Mouse (Mus musculus) brain, embryonic 14.5 days (tissue): Measurements from ENCODE around the gene Efcab9.

Experiments
- CTCF ChIP-seq: fragments of 200-500 bp; IDR thresholded peaks from 2 replicates; pipeline ENCODE4 v1.5.1; 2012; ENCODE audit warnings: inconsistent platforms, mild to moderate bottlenecking, moderate library complexity, borderline replicate concordance; ENCODE audit not compliant: insufficient read depth, insufficient read length; ENCODE audit errors: extremely low read depth
- POLR2A ChIP-seq: fragments of 200-500 bp; IDR thresholded peaks from 2 replicates; pipeline ENCODE4 v1.6.1; 2012; ENCODE audit warnings: mild to moderate bottlenecking, inconsistent platforms, borderline replicate concordance; ENCODE audit not compliant: poor library complexity, insufficient read depth, insufficient read length, severe bottlenecking; ENCODE audit errors: extremely low read depth

DNA sequence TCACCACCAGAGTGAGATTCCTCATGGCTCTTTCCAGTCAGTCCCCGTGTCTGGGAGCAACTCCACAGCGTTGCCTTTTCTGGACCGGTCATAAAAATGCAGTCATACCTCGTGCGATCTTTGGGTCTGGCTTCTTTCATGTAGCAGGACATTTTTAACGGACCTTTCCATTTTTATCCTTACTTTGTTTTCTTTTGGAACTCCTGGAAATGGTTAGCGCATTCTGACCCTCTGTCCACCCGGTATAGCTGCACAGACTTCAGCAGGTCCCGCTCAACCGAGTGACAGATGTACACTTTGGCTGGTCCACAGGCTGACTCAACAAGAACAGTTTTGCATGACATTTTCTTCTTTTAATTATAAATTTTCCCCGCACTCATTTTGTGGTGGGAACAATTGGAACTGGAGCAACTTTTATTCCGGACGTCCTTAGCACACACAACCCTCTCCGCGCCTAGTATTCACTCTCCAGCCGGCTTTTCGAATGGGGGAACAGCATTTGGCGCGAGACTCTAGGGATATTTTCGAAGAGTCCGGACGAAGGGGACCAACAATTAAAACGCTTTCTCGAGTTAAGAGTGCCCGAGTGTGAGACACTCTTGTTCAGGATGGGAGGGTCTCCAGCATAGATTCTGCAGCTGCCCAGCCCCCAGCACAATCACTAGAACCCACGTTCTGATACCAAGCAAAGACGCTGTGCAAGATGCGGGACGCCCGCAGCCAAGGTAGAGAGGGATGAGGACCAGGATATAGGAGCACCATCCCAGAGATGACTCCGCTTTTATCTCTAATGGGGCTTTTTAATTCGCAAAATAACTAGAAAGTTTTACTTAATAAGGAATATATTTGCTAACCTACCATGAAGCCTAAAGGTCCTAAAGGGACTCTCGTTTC, at the start of gene Efcab9:
- TF ChIP-seq CTCF (no peak), POLR2A (no peak)
